Mouse (Mus musculus): ENCODE measurements around the gene Arhgap22.

DNA sequence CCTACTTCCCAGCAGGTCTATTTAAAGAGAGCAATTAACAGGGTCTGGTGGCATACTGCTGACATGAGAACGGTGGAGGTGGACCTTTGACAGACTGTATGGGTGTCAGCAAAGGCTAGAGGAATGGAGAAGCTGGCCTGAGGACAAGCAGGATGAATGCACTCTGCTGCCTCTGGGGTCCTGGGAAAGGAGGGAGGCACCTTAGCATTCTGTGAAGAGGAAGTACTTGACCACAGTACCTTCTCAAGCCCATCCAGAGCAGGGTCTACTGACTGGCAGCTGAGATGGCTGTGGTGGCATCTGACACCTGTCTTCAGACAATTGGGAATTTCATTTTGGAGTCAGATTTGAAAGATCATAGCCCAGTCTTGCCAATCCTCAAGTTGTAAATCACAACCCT, 159.4 kb downstream of the Arhgap22 start:
- TF ChIP-seq CTCF (IDR thresholded peaks at IDR 0.05; ENCODE audit: borderline replicate concordance, insufficient read depth, low read length) (no peak), POLR2A (IDR thresholded peaks at IDR 0.05; ENCODE audit: low read depth, low read length) (no peak)
